ENCODE assay signal across 8 mouse cellular contexts in genomic region chr12:70967581-70967980, GRCm38 (mm10). TPM values are rescaled to one million over a fixed set of nuclear protein-coding genes. Genes with fewer than 3 reads are reported as not detected.
DNase-seq lines count a peak whose midpoint lies in the region; ATAC-seq and TF ChIP-seq lines count a peak whose summit lies in the region.

No protein-coding gene starts in this region.

- in situ Hi-C loops in ES-E14 (cut with MboI; ENCODE audit: low sequenced_read_pairs in 2 of 2, unreplicated experiment in 2 of 2) = no loop called here

- peak overlapping the region; percentile 67 for H3K4me2 ChIP-seq in heart, embryonic 12.5 days
- H3K4me2 ChIP-seq in forebrain, embryonic 14.5 days (ENCODE audit: low read length) = peak overlapping the region; percentile 49
- H3K4me2 ChIP-seq in liver, embryonic 16.5 days (ENCODE audit: low read depth, low read length) = peak overlapping the region; percentile 73

- peak overlapping the region; percentile 79 for H3K9ac ChIP-seq in heart, embryonic 12.5 days
- H3K9ac ChIP-seq in ES-E14 (ENCODE audit: insufficient read depth, low read depth, low read length, poor library complexity, severe bottlenecking) = no peak overlapping the region
- H3K9ac ChIP-seq in forebrain, embryonic 14.5 days (ENCODE audit: low read length) = peak overlapping the region; percentile 71
- H3K9ac ChIP-seq in liver, embryonic 16.5 days (ENCODE audit: low read depth, low read length) = peak overlapping the region; percentile 81

- H3K4me3 ChIP-seq in heart, embryonic 12.5 days = peak overlapping the region; percentile 70
- H3K4me3 ChIP-seq in ES-E14 (ENCODE audit: insufficient read depth in 1 of 2, low read depth in 1 of 2, low read length in 2 of 2, poor library complexity in 1 of 2, severe bottlenecking in 1 of 2) = peak overlapping the region in 1 of 2 experiments; percentile 72; a peak in 3 of 4 replicates
- H3K4me3 ChIP-seq in forebrain, embryonic 14.5 days (ENCODE audit: low read depth, low read length) = peak overlapping the region; percentile 53
- H3K4me3 ChIP-seq in liver, embryonic 16.5 days (ENCODE audit: low read depth, low read length) = peak overlapping the region; percentile 75

- H3K27me3 ChIP-seq in heart, embryonic 12.5 days (replicated peaks) = no peaks in the 10 kb centered on the region
- no peaks in the 10 kb centered on the region for H3K27me3 ChIP-seq in forebrain, embryonic 14.5 days (replicated peaks; ENCODE audit: control insufficient read depth, insufficient read depth, low read length)
- no peaks in the 10 kb centered on the region for H3K27me3 ChIP-seq in liver, embryonic 16.5 days (ENCODE audit: control insufficient read depth, insufficient read depth, low read depth, low read length)

- peaks cover 6% of the 10 kb centered on the region; the same call in 1 of the 2 replicates for H3K4me1 ChIP-seq in heart, embryonic 12.5 days (replicated peaks)
- H3K4me1 ChIP-seq in ES-E14 (ENCODE audit: control insufficient read depth in 2 of 2, insufficient read depth in 2 of 2, low read length in 2 of 2, poor library complexity in 1 of 2) = no peaks in the 10 kb centered on the region
- no peaks in the 10 kb centered on the region for H3K4me1 ChIP-seq in forebrain, embryonic 14.5 days (ENCODE audit: control insufficient read depth, insufficient read depth, low read length)
- peaks cover 7% of the 10 kb centered on the region for H3K4me1 ChIP-seq in liver, embryonic 16.5 days (ENCODE audit: control insufficient read depth, low read depth, low read length)

- H3K27ac ChIP-seq in heart, embryonic 12.5 days (ENCODE audit: poor library complexity, severe bottlenecking) = peak overlapping the region; percentile 95
- H3K27ac ChIP-seq in ES-E14 (ENCODE audit: insufficient read depth, low read depth, low read length, poor library complexity, severe bottlenecking) = peak overlapping the region; percentile 70; the same call in 1 of the 2 replicates
- H3K27ac ChIP-seq in forebrain, embryonic 14.5 days (ENCODE audit: low read depth, low read length) = peak overlapping the region; percentile 90
- peak overlapping the region; percentile 93 for H3K27ac ChIP-seq in liver, embryonic 16.5 days (ENCODE audit: low read length)

- no peak for DNase-seq in heart, postnatal 25 days (ENCODE audit: low spot score)
- DNase-seq in ES-E14 (ENCODE audit: low read depth, low spot score) (no peak), adipocyte (ENCODE audit: low spot score) (no peak)
- no peak for DNase-seq in forebrain, embryonic 14.5 days (ENCODE audit: low spot score)
- DNase-seq in right cerebral cortex, adult 18-20 months = no peak

- ATAC-seq in heart, embryonic 12.5 days (ENCODE audit: insufficient number of reproducible peaks, low FRiP score) = no peak
- ATAC-seq in forebrain, embryonic 14.5 days = no peak
- ATAC-seq in liver, embryonic 16.5 days (ENCODE audit: low read depth) = no peak
- ATAC-seq in inflammation-experienced regulatory T-cells, adult 6 months = no peak

- no peaks in the 10 kb centered on the region for H3K9me3 ChIP-seq in heart, embryonic 12.5 days (replicated peaks)
- H3K9me3 ChIP-seq in ES-E14 (ENCODE audit: control insufficient read depth, insufficient read depth, low read depth, low read length) = no peaks in the 10 kb centered on the region
- no peaks in the 10 kb centered on the region for H3K9me3 ChIP-seq in forebrain, embryonic 14.5 days (replicated peaks; ENCODE audit: control insufficient read depth, low read length)
- H3K9me3 ChIP-seq in liver, embryonic 16.5 days (replicated peaks; ENCODE audit: control insufficient read depth, low read length) = no peaks in the 10 kb centered on the region

- intact Hi-C loops in heart, postnatal 25 days (cut with DNase I) = loop anchor here (5.0 kb wide), 1 partner anchor 170 kb away; the partner anchor contains the start of genes 2700049A03Rik and Timm9

- peaks cover 20% of the 10 kb centered on the region for H3K36me3 ChIP-seq in heart, embryonic 12.5 days
- no peaks in the 10 kb centered on the region for H3K36me3 ChIP-seq in ES-E14 (ENCODE audit: control insufficient read depth, insufficient read depth, low read length, poor library complexity, severe bottlenecking)
- H3K36me3 ChIP-seq in forebrain, embryonic 14.5 days (ENCODE audit: control insufficient read depth, insufficient read depth, low read length) = peaks cover 20% of the 10 kb centered on the region
- H3K36me3 ChIP-seq in liver, embryonic 16.5 days (ENCODE audit: control insufficient read depth, insufficient read depth) = no peaks in the 10 kb centered on the region; the same call in 1 of the 2 replicates

- WGBS in heart, embryonic 12.5 days = 39% methylated on average over 8 of the region's 8 CpGs
- WGBS in forebrain, embryonic 14.5 days = 44% methylated on average over 8 of the region's 8 CpGs
- WGBS in liver, embryonic 16.5 days (ENCODE audit: insufficient replicate concordance) = 55% methylated on average over 8 of the region's 8 CpGs

TF ChIP-seq in ES-E14, 5 proteins besides CTCF, POLR2A, EP300 and RAD21:
- TF ChIP-seq MAFK (IDR thresholded peaks at IDR 0.05; ENCODE audit: insufficient read depth, low read depth, low read length) = no peak
- no peak for TF ChIP-seq HCFC1 (IDR thresholded peaks at IDR 0.05; ENCODE audit: borderline replicate concordance, insufficient read depth, low read length)
- TF ChIP-seq ZC3H11A (IDR thresholded peaks at IDR 0.05; ENCODE audit: borderline replicate concordance, low read depth, low read length) = no peak
- TF ChIP-seq CHD2 (IDR thresholded peaks at IDR 0.05; ENCODE audit: low read depth, low read length) = no peak
- no peak for TF ChIP-seq ZNF384 (IDR thresholded peaks at IDR 0.05; ENCODE audit: low read depth, low read length)

RNA-seq across cellular contexts. Expression of gene Psma3, which starts 6.8 kb away (rescaled TPM):
- polyA plus RNA-seq in heart, embryonic 12.5 days (2016; fragmentation: Nextera tagmentation; extraction: Ambion mirVana) = 421 and 431 TPM in 2 replicates
- total RNA-seq in heart, postnatal 25 days (2021) = 100 to 1,000 TPM; 191 to 201 TPM
- 209 and 306 TPM in 2 replicates for total RNA-seq in ES-E14 (2012; rRNA removed)
- polyA plus RNA-seq in forebrain, embryonic 14.5 days (2014; fragmentation: Nextera tagmentation; extraction: Ambion mirVana) = 540 and 656 TPM in 2 replicates
- polyA plus RNA-seq in liver, embryonic 16.5 days (2015; fragmentation: Nextera tagmentation; extraction: Ambion mirVana) = 294 and 323 TPM in 2 replicates
- polyA plus RNA-seq in inflammation-experienced regulatory T-cells, adult 6 months (2017; shearing (Covaris generic)) = 100 to 1,000 TPM; 348 to 426 (median 406) TPM

RNA-seq across cellular contexts. Expression of gene Actr10, which starts 29.9 kb away (rescaled TPM):
- polyA plus RNA-seq in heart, embryonic 12.5 days (2016; fragmentation: Nextera tagmentation; extraction: Ambion mirVana) = 196 and 197 TPM in 2 replicates
- 100 to 1,000 TPM; 133 to 135 TPM for total RNA-seq in heart, postnatal 25 days (2021)
- 68.8 and 86.2 TPM in 2 replicates for total RNA-seq in ES-E14 (2012; rRNA removed)
- polyA plus RNA-seq in forebrain, embryonic 14.5 days (2014; fragmentation: Nextera tagmentation; extraction: Ambion mirVana) = 335 and 376 TPM in 2 replicates
- polyA plus RNA-seq in liver, embryonic 16.5 days (2015; fragmentation: Nextera tagmentation; extraction: Ambion mirVana) = 98.8 and 107 TPM in 2 replicates
- 100 to 1,000 TPM; 195 to 260 (median 256) TPM for polyA plus RNA-seq in inflammation-experienced regulatory T-cells, adult 6 months (2017; shearing (Covaris generic))

RNA-seq across cellular contexts. Expression of gene Arid4a, which starts 48.2 kb away (rescaled TPM):
- 24.0 and 25.3 TPM in 2 replicates for polyA plus RNA-seq in heart, embryonic 12.5 days (2016; fragmentation: Nextera tagmentation; extraction: Ambion mirVana)
- total RNA-seq in heart, postnatal 25 days (2021) = 10 to 100 TPM; 12.0 to 16.7 TPM
- 10.4 and 10.9 TPM in 2 replicates for total RNA-seq in ES-E14 (2012; rRNA removed)
- 34.1 and 48.5 TPM in 2 replicates for polyA plus RNA-seq in forebrain, embryonic 14.5 days (2014; fragmentation: Nextera tagmentation; extraction: Ambion mirVana)
- polyA plus RNA-seq in liver, embryonic 16.5 days (2015; fragmentation: Nextera tagmentation; extraction: Ambion mirVana) = 21.3 and 22.2 TPM in 2 replicates
- 100 to 1,000 TPM in 1 of 3 experiments, 10 to 100 TPM in 2; 83.6 to 104 (median 99.6) TPM for polyA plus RNA-seq in inflammation-experienced regulatory T-cells, adult 6 months (2017; shearing (Covaris generic))
